Mouse (Mus musculus) adrenal gland, postnatal 10 days (tissue): Measurements from ENCODE around the gene Tas1r3. TPM values are rescaled to one million over a fixed set of nuclear protein-coding genes. Genes with fewer than 3 reads are reported as not detected.

ENCODE experiments used
- DNase-seq: peaks from one replicate; pipeline ENCODE4 v3.0.0; 2021; ENCODE audit warnings: mixed read lengths
- total RNA-seq, 2 experiments: library from RNA; stranded (reverse); gene quantifications; 2 replicates each; pipeline ENCODE4 v1.2.3; 2021

Tas1r3 gene
- total RNA-seq, 2 experiments from 2014 or later = 0.36 to 0.45 TPM

- no peak for DNase-seq
Measured at GRCm38 (mm10) chr4:155887674-155888073, 24.5 kb upstream of the Tas1r3 start.

- DNase-seq = no peak
Measured at GRCm38 (mm10) chr4:155886330-155886729, 23.2 kb upstream of the Tas1r3 start.

GRCm38 (mm10) chr4:155883587-155883986, 20.4 kb upstream of the Tas1r3 start:
- DNase-seq = no peak

- DNase-seq = no peak
Measured at GRCm38 (mm10) chr4:155871404-155871803, 8.2 kb upstream of the Tas1r3 start.

- DNase-seq = peak; percentile 98
Measured at GRCm38 (mm10) chr4:155869317-155870033, 6.3 kb upstream of the Tas1r3 start, which contains the start of the genes Cptp and Ints11. Cptp (minus strand) TSS chr4:155869440. Ints11 (plus strand) TSS chr4:155869546.

GRCm38 (mm10) chr4:155868614-155869298, 5.6 kb upstream of the Tas1r3 start:
- DNase-seq = peak; percentile 40

- no peak for DNase-seq
Measured at GRCm38 (mm10) chr4:155861787-155862186, 1.4 kb downstream of the Tas1r3 start.

- peak; percentile 76 for DNase-seq
Measured at GRCm38 (mm10) chr4:155859318-155859717, 3.8 kb downstream of the Tas1r3 start.

- no peak for DNase-seq
Measured at GRCm38 (mm10) chr4:155856881-155857280, 6.3 kb downstream of the Tas1r3 start.

- DNase-seq = no peak
Measured at GRCm38 (mm10) chr4:155856071-155856470, 7.1 kb downstream of the Tas1r3 start.

GRCm38 (mm10) chr4:155854991-155855390, 8.2 kb downstream of the Tas1r3 start:
- DNase-seq = no peak

- DNase-seq = no peak
Measured at GRCm38 (mm10) chr4:155853421-155853820, 9.7 kb downstream of the Tas1r3 start.

- DNase-seq = no peak
Measured at GRCm38 (mm10) chr4:155851951-155852411, 11.2 kb downstream of the Tas1r3 start.

GRCm38 (mm10) chr4:155851368-155851767, 11.8 kb downstream of the Tas1r3 start:
- no peak for DNase-seq

GRCm38 (mm10) chr4:155849792-155850451, 13.2 kb downstream of the Tas1r3 start:
- no peak for DNase-seq

- no peak for DNase-seq
Measured at GRCm38 (mm10) chr4:155849391-155849790, 13.8 kb downstream of the Tas1r3 start.

GRCm38 (mm10) chr4:155848434-155849095, 14.6 kb downstream of the Tas1r3 start:
- DNase-seq = no peak

- peak; percentile 53 for DNase-seq
Measured at GRCm38 (mm10) chr4:155847591-155848352, 15.4 kb downstream of the Tas1r3 start.

GRCm38 (mm10) chr4:155846871-155847578, 16.1 kb downstream of the Tas1r3 start, which contains the start of gene Dvl1:
Dvl1 (plus strand) TSS chr4:155847402.
- peak; percentile 99 for DNase-seq

GRCm38 (mm10) chr4:155843231-155843630, 19.9 kb downstream of the Tas1r3 start:
- DNase-seq = no peak
